Mouse (Mus musculus): ENCODE results near the gene Gm15091.
"Not testable (repeated sequence)": the region's sequence is repeated elsewhere in the genome, so short reads cannot be mapped to it uniquely, and the experiment has no call there.

The Gm15091 gene

GRCm38 (mm10) chrX:149941355-149941754 is at the start of gene Gm15091:
Gm15091 (plus strand) TSS chrX:149941655.
- DNase-seq (ENCODE audit: low spot score): not testable (repeated sequence)

Data from ovary, postnatal 36 days (tissue).